Mouse (Mus musculus) fibroblast of lung, adult 2 months (primary cell): ENCODE measurements around the gene Lpar4.

ENCODE experiments used
- DNase-seq: peaks from one replicate; pipeline ENCODE4 v3.0.0-alpha.2; 2011; ENCODE audit warnings: low read depth

Lpar4 gene

DNA sequence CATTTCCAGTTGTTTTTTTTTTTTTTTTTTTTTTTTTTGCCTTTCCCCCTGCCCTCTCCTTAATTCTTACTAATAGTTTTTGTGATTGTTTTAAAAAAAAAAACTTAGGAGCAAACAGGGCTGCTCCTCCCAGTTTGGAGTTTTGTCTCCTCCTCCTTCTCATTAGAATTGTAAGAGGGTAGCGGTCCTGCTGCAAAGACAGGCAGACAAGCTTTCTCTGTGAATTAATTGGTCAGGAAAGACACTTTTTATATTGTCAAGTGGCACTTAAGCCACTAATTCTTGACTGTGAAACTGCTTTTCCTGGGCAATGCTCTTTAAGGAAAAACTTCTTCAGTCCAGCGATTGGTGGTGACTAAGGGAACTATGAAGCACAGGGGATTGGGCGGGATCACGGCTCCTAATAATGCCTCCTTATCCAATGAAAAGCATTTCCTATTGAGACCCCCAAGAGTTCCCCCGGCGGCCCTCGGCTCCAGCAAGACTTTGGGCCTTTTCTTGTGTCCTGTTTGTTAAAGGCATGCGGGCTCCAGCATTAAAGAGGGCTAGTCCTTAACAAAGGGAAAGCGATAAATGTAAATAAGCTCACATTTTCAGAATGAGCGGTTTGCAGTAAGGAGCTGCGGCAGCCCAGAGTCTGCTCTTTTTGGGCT is at the start of gene Lpar4:
TSS of gene Lpar4 (plus strand) at position 451 of the 653 bp plus-strand sequence.
- no peak for DNase-seq

DNA sequence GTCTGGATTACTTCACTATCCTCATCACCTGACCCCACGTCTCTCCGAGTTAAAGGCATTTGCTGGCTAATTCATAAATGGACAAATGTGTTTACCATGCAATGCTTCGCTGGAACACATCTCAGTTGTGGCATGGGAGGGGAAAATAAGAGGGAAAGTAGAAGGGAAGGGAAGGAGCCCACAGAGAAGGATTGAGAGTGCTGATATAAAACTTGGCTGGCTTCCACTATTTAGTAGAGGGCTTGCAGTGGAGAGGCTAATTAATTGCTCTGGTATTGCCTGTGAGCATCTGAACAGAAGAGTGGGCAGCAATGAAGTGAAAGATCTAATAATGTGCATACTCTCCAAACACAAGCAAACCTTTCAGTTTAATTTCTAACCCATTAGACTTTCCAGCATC is 49.0 kb upstream of the Lpar4 start:
- DNase-seq = no peak

DNA sequence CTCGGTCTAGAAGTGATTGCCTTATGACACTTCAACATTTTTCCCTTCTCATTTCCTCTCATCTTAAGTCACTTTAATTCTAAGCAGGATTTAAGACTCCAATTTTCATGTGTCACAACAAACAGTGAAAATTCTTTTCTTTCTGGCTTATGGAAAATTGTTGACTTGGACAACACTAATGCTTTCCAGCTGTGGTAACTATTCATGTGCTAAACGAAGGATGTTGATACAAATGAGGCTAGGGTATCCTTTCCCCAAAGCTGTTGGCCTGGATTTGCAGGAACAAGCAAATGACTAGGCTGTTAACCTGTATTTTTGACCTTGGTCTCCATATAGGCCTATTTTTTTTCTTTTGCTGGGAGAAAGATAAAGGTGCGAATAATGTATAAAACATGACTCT is 48.5 kb upstream of the Lpar4 start:
- no peak for DNase-seq

DNA sequence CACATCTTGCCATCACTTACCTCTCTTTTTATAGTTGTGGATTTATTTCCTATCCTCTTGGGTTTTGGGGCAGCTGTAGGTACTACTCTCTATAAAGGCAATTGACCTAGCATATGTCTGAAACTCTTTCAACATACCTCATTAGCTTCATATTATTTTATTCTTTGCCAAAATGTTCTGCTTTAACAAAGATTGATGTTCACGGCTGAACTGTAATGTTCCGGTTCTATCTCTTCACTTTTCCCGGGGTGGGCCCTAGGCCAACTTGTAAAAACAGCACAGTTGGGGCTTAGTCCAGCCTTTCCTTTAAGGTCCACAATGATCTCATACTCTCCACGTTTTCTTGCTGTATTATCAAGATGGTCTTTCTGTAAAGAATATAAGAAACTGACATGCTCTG is 48.1 kb upstream of the Lpar4 start:
- DNase-seq = no peak

DNA sequence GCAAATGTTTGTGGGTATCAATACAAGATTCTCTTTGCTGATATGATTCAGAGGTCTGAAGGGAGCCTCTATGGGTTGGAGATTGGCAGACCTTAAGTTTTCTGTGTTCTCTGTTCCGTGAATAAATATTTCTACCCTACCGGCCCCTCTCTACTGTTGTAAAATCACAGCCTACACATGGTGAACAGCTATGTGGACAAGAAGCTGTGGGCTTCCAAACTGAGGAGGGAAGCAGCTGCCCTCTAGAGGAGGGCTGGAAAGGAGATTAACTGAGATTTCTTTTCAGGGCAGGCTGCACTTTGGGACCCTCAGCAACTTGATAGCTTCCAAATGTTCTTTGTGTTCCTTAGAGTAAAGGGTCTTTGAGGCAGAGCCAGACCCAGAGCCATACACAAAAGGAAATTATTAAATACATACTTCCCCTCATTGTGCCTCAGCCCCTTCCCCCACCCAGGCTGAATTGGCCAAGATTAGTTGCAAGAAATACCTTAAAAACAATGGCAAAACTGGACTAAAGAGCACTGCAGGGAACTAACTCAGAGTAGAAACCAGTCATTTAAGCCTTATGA is 22.6 kb upstream of the Lpar4 start:
- DNase-seq = no peak

DNA sequence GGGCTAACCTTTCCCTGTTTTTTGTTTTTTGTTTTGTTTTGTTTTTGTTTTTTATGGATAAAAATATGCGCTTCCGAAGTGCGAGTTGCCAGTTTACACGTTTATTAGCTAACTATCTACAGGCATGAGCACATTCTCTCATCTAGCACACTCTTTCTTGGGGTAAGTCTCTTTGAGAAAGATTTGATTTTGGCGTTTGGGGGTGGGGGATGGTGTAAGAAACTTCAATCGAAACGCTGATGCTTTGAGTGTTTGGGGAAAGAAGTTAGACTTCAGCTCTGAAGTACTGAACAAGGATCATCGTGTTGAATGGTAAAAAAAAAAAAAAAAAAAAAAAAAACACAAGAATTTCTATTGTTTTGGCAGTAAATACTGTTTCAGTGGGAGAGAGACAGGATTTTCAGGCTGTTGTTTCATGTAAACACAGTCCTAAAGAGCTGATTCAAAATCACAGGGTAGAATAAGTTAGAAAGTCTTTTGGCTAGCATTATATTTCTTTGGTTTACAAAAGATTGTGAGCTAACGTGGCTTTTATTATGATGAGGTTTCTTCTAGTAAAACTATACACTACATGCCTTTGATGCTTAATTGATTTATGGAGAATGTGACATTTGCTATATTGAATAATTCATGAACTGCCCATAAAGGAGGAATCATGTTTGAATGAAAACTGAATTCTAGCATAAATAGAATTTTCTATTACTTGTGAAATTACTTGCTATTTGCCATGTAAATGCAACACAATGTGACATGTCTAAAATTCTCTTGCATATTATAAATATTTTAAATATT is 599 bp downstream of the Lpar4 start:
- DNase-seq = no peak

DNA sequence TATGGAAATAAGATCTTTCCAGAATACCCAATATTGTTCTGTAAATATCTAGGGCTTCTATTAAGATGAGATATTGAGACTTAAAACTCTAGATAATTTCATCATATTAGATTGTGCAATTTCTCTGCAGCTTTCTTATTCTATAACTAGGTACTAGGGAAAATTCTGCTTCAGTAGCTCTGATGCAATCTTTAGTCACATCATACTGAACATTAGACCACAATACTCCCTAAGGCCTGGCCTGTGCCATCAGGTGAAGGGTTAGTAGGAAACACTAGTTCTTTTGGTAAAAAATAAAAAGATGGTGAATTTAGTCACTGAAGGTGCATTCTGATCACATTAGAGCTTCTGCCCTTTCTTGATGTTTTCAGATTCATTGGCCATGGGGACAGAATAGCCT is 4.1 kb downstream of the Lpar4 start:
- no peak for DNase-seq

DNA sequence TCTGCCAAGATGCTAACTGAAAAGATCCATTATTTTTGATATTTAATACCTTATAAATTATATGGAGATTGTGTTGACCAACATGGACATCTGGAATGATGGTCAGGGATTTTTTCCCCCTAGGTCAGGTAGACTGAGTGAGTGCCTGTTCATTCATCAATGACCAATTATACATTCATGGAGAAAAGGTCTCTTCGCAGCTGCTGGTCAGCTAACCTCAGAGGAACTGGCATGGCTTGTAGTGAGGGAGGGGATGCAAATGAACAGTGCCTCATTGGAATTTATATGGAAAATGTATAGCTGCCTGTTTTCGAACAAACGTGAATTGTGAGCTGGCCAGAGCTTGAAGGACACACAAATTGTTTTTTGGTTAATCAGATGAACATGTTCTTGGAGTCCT is 18.9 kb downstream of the Lpar4 start:
- DNase-seq = no peak

DNA sequence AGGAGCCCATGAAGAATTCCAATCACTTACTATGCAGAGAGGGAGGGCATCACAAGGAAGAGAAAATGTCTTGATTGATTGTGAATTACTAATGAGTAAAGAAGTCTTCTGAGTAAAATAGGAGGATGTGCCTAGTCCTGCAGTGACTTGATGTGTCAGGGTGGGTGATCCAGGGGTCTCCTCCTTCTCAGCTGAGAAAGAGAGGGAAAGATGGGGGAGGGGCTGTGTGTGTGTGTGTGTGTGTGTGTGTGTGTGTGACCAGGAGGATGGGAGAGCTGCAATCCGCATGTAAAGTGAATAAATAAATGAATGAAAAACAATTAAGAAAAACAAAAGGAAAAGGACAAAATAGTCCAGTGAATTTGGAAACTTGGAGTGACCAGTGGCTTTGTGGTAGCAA is 30.1 kb downstream of the Lpar4 start:
- no peak for DNase-seq

DNA sequence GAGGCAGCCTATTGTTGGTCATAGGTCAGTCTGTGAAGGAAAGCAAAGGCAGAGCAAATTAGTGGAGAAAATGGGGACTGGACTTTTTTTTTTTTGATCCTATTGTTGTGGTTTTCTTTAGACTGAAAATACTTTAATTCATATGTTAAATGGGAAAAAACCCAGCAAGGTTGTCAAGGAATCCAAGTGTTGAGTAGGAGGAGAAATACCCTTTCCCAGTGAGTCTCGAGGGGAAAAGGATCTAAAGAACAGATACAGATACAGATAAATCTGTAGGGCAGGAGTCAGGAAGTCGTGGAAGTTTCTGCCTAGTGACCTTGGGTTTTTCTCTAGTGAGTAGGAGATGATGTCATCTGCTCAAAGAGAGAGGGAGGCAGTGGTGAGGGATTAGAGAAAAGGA is 30.6 kb downstream of the Lpar4 start:
- no peak for DNase-seq

DNA sequence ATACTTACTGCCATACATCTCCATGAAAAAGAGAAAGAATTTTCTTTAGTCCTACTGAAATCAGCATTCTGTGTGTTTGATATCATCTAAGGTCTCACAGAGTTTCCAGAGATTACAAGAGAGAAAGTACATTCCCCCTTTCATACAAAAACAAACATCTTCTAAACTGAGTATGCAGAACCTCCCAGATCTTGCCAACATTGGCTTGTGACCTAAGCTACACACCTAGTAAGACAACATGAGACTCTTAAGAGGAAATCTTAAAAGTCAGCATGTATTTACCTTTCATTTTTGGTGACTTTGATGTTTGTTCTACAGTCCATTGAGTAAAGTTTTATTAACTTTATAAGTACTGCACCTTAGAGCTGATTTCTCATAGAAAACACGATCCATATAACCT is 33.4 kb downstream of the Lpar4 start:
- no peak for DNase-seq

DNA sequence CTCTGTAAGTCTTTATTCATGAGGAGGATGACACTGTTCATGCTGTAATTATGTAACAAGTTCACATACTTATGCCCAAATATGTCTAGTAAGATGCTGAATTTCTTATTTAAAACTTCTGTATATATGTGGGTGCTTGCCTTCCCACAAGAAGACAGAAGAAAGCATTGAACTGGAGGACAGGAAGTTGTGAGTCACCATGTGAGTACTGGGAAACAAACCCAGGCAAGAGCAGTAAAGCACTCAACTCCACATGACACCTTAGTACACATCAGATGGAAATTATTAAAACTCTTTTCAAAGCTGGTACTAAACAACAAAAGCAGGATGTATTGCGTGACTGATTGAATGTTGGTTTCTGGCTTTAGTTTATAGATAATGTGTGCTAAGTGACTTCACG is 41.8 kb downstream of the Lpar4 start:
- DNase-seq = no peak

DNA sequence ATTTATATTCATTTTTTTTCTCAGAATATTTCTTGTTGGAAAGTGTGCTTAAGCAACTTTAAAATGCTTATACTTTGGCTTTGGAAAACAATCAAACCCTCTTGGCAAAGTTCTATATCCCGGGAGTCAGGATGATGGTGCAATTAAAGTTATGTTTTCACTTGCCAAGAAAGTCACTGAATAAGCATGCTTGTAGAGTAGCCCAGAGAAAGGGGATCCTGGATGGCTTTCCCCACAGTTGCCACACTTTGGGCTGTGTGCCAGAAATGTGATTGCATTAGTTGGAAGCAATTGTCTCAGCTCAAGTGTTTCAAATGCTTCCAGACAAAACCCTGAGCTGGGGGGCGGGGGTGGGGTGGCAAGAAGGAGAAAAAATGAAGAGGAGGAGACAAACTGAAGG is 43.9 kb downstream of the Lpar4 start:
- DNase-seq = peak; percentile 68
